Mouse (Mus musculus): ENCODE results near the gene Aadat. TPM values are rescaled to one million over a fixed set of nuclear protein-coding genes. Genes with fewer than 3 reads are reported as not detected.
A peak's percentile ranks its signal among the peaks of the same experiment; 100 is the strongest.
"Not testable (repeated sequence)": the region's sequence is repeated elsewhere in the genome, so short reads cannot be mapped to it uniquely, and the experiment has no call there.

The Aadat gene
- polyA plus RNA-seq (2015; fragmentation: Nextera tagmentation; extraction: Ambion mirVana): 1.4 and 1.6 TPM in 2 replicates

DNA sequence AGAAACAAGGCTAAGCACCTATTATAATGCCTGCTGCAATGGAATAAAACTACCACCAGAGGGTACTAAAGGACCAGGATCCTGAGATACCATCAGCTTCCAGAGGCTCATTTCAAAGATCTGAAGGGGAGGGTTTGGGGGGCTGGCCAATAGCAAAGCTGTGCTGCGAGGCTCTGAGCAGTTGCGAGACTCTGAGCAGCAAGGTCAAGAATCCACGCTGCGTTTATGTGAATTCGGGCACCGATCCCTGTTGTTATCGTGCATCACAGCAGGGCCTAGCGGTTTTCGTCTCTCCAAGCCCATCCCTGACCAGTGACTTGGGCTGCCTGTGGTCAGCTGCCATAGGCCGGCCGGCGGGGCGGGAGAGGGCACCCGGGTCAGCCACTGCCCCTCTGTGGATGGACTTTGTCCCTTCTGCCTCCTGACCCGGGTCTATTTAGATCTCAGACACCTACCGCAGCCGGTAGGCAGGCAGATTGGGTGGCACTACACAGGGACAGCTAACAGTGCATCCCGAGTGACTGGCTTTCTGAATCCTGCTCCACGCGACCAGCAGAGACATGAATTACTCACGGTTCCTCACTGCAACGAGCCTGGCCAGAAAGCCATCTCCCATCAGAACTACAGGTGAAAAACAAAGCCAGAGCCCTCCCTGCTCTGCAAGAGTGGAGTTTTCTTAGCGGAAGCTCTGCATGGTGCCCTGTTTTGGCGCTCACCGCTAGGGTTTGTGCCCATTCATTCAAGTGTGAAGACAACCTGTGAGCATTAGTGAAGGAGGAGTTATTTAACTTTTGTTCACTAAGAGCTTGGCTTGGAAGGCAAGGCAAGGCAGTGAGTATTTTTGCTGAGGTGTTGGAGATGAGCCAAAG lies at the start of gene Aadat:
TSS of gene Aadat (plus strand) at position 280 of the 869 bp plus-strand sequence.
- peak; percentile 98 for ATAC-seq
- H3K4me2 ChIP-seq (replicated peaks): peak within 1 kb of the TSS; percentile 80
- H3K4me1 ChIP-seq (replicated peaks): peaks cover 5% of the 10 kb centered on the region
- H3K9ac ChIP-seq (replicated peaks): peak within 1 kb of the TSS; percentile 74
- H3K27ac ChIP-seq: peak within 1 kb of the TSS; percentile 36; the same call in 1 of the 2 replicates
- under 1% methylated on average over 25 of the region's 25 CpGs for WGBS
- H3K27me3 ChIP-seq: no peaks in the 10 kb centered on the region
- H3K36me3 ChIP-seq: no peaks in the 10 kb centered on the region
- no peaks in the 10 kb centered on the region for H3K9me3 ChIP-seq
- H3K4me3 ChIP-seq (replicated peaks): peak within 1 kb of the TSS; percentile 66

DNA sequence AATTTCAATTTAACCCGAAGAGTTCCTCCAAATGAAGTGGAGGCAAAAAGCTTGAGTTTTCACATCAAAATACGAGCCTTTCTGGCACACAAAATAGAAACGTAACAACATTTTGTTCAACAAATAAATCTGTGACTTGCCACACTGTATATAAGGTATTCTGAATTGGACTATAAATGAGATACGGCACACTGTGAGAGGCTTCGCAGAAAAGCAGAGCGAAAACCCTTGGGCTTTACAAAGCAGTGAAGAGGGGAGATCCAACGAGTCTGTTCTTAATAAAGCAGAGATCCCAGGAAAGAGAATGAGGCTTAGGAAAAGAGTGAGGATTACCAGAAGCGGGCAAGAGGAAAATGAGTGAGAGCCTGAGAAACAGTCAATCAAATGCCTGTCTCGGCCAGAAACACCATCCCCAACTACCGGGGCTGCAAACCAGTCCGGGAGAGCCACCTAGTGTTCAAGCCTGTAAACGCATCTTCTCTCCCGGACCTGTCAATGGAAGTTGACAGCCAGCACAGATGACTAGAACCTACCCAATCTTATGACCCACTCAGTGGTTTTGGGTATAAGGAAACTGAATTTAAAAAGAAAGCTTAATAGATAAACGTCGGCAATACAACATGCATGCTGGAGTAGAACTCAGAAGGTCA lies 38.9 kb upstream of the Aadat start:
- Histone ChIP-seq H3K9me3 (no peaks in the 10 kb centered on the region), H3K4me1 (replicated peaks) (no peaks in the 10 kb centered on the region), H3K36me3 (no peaks in the 10 kb centered on the region), H3K4me2 (replicated peaks) (peak overlapping the region; percentile 29; the same call in 1 of the 2 replicates), H3K27ac (no peak overlapping the region), H3K9ac (replicated peaks) (no peak overlapping the region), H3K27me3 (no peaks in the 10 kb centered on the region), H3K4me3 (replicated peaks) (no peak overlapping the region)
- ATAC-seq: peak; percentile 92
- WGBS: 34% methylated on average over 15 of the region's 15 CpGs

DNA sequence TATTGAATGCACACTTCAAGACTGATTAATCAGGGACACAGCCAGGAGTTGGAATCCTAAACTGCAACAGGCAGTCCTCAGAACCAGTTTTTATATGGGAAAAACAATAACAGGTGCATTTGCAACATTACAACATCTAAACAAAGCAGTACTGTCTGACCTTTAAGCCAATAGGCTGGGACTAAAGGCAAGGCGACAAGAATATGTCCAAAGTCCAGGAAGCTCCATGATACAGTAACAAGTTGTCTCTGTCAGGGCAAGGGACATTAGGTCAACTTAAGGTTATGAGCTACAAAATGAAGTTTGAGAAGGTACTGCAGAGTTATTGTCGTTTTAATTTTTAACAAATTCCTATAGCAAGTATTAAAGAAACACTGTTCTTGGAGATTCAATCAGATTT lies 15.6 kb upstream of the Aadat start:
- Histone ChIP-seq H3K27ac (no peak overlapping the region), H3K9ac (replicated peaks) (no peak overlapping the region), H3K4me2 (replicated peaks) (no peak overlapping the region), H3K36me3 (no peaks in the 10 kb centered on the region), H3K4me1 (replicated peaks) (no peaks in the 10 kb centered on the region), H3K9me3 (no peaks in the 10 kb centered on the region), H3K27me3 (no peaks in the 10 kb centered on the region), H3K4me3 (replicated peaks) (no peak overlapping the region)
- ATAC-seq: no peak
- 81% methylated on average over 2 of the region's 2 CpGs for WGBS

DNA sequence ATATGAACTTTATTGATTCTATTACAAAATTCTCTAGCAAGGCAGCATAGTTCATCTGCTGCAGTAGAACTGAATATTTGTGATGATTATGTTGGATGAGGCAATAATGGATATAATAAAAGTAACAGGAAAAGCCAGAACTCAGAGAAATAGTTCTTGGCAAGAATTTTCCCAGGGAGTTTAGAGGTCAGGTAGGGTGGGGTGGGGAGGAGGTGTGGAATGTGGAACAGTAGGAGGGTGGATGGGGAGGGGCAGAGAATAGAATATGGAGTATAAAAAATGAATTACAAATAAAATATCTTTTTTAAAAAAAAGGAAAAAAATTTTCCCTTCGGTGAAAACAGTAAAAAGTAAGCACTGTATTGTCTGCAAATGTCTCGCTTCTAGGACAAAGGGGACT lies 13.9 kb upstream of the Aadat start:
- Histone ChIP-seq H3K9ac (replicated peaks) (no peak overlapping the region), H3K4me1 (replicated peaks) (no peaks in the 10 kb centered on the region), H3K4me3 (replicated peaks) (no peak overlapping the region), H3K9me3 (no peaks in the 10 kb centered on the region), H3K27me3 (no peaks in the 10 kb centered on the region), H3K27ac (no peak overlapping the region), H3K36me3 (no peaks in the 10 kb centered on the region), H3K4me2 (replicated peaks) (no peak overlapping the region)
- ATAC-seq: no peak
- WGBS: 94% methylated on average over 2 of the region's 2 CpGs

DNA sequence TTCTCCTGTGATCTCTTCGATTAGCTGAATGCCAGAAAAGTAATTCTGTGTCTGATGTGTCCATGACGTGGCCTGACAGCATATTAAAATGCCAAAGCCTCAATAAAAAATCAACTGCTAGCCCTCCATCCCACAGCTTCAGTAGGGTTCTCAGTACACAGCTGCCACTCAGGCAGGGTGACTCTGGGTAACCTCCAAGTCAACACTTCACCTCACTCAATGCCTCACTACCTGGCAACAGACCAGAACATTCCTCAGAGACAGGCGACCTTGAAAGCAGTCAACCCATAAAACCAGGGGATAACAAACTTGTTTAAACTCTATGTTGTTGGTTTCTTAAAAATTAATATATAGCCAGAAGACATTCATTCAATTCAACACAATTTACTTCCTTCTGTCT lies 13.3 kb upstream of the Aadat start:
- H3K36me3 ChIP-seq: no peaks in the 10 kb centered on the region
- H3K27me3 ChIP-seq: no peaks in the 10 kb centered on the region
- WGBS: 76% methylated on average over 3 of the region's 3 CpGs
- no peak overlapping the region for H3K27ac ChIP-seq
- ATAC-seq: no peak
- H3K9ac ChIP-seq (replicated peaks): no peak overlapping the region
- H3K4me2 ChIP-seq (replicated peaks): no peak overlapping the region
- no peak overlapping the region for H3K4me3 ChIP-seq (replicated peaks)
- H3K9me3 ChIP-seq: no peaks in the 10 kb centered on the region
- no peaks in the 10 kb centered on the region for H3K4me1 ChIP-seq (replicated peaks)

DNA sequence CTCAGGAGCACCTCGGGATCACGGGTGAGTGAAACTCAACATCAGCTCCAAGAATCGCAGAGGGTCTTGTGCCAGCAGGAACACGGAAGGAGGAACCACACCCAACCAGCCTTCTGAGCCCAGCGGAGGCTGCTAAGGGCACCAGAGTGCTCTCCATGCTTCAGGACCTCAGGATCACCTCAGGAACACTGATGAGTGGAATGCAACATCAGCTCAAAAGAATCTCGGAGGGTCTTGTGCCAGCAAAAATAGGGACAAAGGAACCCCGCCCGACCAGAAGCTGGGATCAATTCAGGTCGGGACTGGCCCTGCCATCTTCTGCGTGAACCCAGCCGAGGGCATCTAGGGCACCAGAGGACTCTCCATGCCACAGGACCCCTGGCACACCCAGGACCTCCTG lies 11.1 kb upstream of the Aadat start:
- H3K9ac ChIP-seq (replicated peaks): no peak overlapping the region
- no peaks in the 10 kb centered on the region for H3K9me3 ChIP-seq
- H3K4me1 ChIP-seq (replicated peaks): no peaks in the 10 kb centered on the region
- no peak for ATAC-seq
- no peaks in the 10 kb centered on the region for H3K27me3 ChIP-seq
- no peak overlapping the region for H3K4me3 ChIP-seq (replicated peaks)
- WGBS: 89% methylated on average over 11 of the region's 11 CpGs
- H3K4me2 ChIP-seq (replicated peaks): no peak overlapping the region
- H3K36me3 ChIP-seq: no peaks in the 10 kb centered on the region
- no peak overlapping the region for H3K27ac ChIP-seq

DNA sequence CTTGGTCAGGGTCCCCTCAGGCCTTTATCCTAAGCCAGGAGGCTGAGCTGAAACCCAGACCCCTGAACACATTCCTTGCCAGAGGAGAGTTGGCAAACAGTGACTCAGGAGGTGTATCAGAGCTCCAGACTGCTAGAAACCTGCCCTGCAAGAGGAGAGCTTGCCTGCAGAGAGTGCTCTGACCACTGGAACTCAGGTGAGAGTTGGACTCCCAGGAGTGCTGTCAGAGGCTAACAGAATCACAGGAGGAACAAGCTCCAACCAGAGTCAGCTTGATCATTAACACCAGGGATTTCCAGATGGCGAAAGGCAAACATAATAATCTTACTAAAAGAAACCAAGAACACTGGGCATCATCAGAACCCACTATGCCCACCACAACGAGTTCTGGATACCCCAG lies 10.7 kb upstream of the Aadat start:
- not testable (repeated sequence) for ATAC-seq; H3K36me3 ChIP-seq; H3K4me1 ChIP-seq (replicated peaks); H3K27ac ChIP-seq; H3K4me2 ChIP-seq (replicated peaks); H3K27me3 ChIP-seq; H3K4me3 ChIP-seq (replicated peaks); H3K9ac ChIP-seq (replicated peaks); H3K9me3 ChIP-seq
- 84% methylated on average over 2 of the region's 2 CpGs for WGBS

DNA sequence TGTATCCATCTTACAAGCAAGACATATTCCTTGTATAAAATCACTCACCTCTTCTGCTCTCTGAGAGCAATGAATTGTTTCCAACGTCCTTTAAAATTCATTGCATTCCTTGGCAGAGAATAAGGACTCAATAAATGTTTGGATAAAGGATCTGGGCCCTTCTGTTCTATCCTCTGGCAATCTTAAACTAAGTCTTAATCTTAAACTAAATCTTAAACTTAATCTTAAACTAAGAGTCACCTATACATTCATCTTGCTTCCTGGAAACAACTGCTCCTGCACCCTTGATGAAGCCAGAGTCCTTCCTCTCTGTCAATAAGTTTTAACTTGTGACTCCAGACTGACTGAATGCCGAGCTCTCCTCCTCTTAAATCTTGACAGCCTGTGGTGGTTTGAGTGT lies 2.6 kb upstream of the Aadat start, which contains the start of gene Gm10283:
TSS of gene Gm10283 (minus strand) at position 101 of the 400 bp plus-strand sequence.
- Histone ChIP-seq H3K9ac (replicated peaks) (no peak within 1 kb of the TSS), H3K4me2 (replicated peaks) (no peak within 1 kb of the TSS), H3K4me1 (replicated peaks) (peaks cover 5% of the 10 kb centered on the region), H3K9me3 (no peaks in the 10 kb centered on the region), H3K27me3 (no peaks in the 10 kb centered on the region), H3K27ac (no peak within 1 kb of the TSS), H3K4me3 (replicated peaks) (no peak within 1 kb of the TSS), H3K36me3 (no peaks in the 10 kb centered on the region)
- WGBS: 54% methylated on average over 2 of the region's 2 CpGs
- no peak for ATAC-seq

DNA sequence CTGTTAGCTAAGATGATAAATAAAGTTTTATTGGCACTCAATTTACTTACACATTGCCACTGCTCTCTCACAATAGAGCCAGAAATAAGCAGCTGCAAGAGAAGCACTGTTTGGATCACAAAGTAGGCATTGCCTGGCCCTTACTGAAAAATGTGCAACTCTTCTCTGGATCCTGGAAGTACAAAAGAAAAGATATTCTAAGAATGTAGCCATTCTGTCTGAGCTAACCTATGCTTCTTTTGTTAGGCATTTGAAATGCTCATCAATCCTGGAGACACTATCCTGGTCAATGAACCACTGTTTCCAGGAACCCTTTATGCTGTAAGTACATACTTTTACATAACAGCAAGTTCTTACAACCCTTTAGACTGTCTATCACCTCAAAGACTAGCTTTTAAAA lies 12.6 kb downstream of the Aadat start:
- no peaks in the 10 kb centered on the region for H3K4me1 ChIP-seq (replicated peaks)
- H3K27ac ChIP-seq: no peak overlapping the region
- no peak overlapping the region for H3K4me3 ChIP-seq (replicated peaks)
- no peak for ATAC-seq
- H3K9ac ChIP-seq (replicated peaks): no peak overlapping the region
- no peaks in the 10 kb centered on the region for H3K9me3 ChIP-seq
- no peak overlapping the region for H3K4me2 ChIP-seq (replicated peaks)
- H3K36me3 ChIP-seq: no peaks in the 10 kb centered on the region
- no peaks in the 10 kb centered on the region for H3K27me3 ChIP-seq

DNA sequence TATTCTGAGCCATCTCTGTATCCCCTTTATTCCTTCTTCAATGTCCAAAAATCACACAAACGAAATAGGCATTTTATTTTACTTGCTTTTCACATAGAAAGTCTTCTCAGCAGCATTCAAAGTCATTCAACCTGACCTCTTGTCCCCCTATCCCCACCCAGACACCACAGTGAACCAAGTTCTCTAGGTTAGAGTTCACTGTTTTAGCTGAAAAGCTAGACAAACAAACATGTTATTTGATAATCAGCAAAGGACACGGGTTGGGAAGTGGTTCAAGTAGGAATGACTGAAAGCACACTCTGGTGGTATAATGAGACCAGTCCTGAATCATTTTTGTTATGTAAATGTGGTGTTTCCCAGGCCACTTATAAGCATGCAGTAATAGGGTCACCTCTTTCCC lies 29.2 kb downstream of the Aadat start:
- H3K27ac ChIP-seq: no peak overlapping the region
- H3K4me2 ChIP-seq (replicated peaks): no peak overlapping the region
- ATAC-seq: no peak
- no peak overlapping the region for H3K9ac ChIP-seq (replicated peaks)
- H3K4me1 ChIP-seq (replicated peaks): no peaks in the 10 kb centered on the region
- no peaks in the 10 kb centered on the region for H3K9me3 ChIP-seq
- WGBS: 38% methylated on average over 2 of the region's 2 CpGs
- no peak overlapping the region for H3K4me3 ChIP-seq (replicated peaks)
- H3K36me3 ChIP-seq: no peaks in the 10 kb centered on the region
- H3K27me3 ChIP-seq: no peaks in the 10 kb centered on the region

DNA sequence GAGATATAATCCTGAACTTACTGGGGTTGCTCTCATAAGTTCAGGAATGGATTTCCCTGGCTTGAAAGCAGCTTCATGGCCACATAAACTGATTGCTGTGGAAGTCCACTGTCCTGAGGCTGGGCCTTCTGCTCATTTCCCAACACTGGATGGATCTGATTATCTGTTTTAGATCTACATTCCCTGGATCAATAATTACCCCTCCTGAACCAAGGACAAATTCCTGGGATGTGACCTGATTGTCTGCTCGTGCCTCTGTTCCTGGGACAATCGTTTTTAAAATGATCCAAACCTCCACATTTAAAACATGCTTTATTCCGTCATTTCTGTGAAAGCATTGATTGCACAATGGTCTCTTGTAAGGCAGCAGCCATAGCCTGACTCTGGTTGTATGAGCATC lies 61.1 kb downstream of the Aadat start:
- H3K9ac ChIP-seq (replicated peaks): no peak overlapping the region
- H3K9me3 ChIP-seq: no peaks in the 10 kb centered on the region
- H3K27ac ChIP-seq: no peak overlapping the region
- H3K4me2 ChIP-seq (replicated peaks): no peak overlapping the region
- H3K4me1 ChIP-seq (replicated peaks): no peaks in the 10 kb centered on the region
- no peak for ATAC-seq
- no peaks in the 10 kb centered on the region for H3K36me3 ChIP-seq
- H3K4me3 ChIP-seq (replicated peaks): no peak overlapping the region
- 73% methylated on average over 3 of the region's 3 CpGs for WGBS
- H3K27me3 ChIP-seq: no peaks in the 10 kb centered on the region

DNA sequence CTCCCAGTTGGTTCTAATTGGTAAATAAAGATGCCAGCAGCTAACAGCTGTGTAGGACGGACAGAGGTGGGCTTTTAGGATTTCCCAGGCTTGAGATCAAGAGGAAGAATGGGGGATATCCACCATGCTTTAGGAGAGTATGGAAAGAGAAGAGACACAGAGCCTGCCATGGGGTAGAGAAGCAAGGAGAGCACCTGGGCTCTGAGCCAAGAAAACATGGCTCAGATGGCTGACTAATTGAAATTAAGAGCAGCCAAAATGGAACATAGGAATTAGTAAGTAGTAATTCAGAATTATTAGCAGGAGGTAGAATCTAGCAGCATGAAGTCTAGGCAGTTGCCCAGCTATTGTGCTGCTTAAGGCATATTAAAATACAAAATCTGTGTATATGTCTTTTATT lies 71.5 kb downstream of the Aadat start:
- no peak overlapping the region for H3K9ac ChIP-seq (replicated peaks)
- H3K9me3 ChIP-seq: no peaks in the 10 kb centered on the region
- H3K4me1 ChIP-seq (replicated peaks): no peaks in the 10 kb centered on the region
- H3K27ac ChIP-seq: no peak overlapping the region
- H3K27me3 ChIP-seq: no peaks in the 10 kb centered on the region
- 72% methylated on average over 1 of the region's 1 CpGs for WGBS
- no peak for ATAC-seq
- H3K4me2 ChIP-seq (replicated peaks): no peak overlapping the region
- no peaks in the 10 kb centered on the region for H3K36me3 ChIP-seq
- H3K4me3 ChIP-seq (replicated peaks): no peak overlapping the region
